Mouse (Mus musculus): ENCODE results near the gene Dctn1. TPM values are rescaled to one million over a fixed set of nuclear protein-coding genes. Genes with fewer than 3 reads are reported as not detected.

The Dctn1 gene
- polyA plus RNA-seq, 1 experiment from 2014 or later: 62.2 TPM

DNA sequence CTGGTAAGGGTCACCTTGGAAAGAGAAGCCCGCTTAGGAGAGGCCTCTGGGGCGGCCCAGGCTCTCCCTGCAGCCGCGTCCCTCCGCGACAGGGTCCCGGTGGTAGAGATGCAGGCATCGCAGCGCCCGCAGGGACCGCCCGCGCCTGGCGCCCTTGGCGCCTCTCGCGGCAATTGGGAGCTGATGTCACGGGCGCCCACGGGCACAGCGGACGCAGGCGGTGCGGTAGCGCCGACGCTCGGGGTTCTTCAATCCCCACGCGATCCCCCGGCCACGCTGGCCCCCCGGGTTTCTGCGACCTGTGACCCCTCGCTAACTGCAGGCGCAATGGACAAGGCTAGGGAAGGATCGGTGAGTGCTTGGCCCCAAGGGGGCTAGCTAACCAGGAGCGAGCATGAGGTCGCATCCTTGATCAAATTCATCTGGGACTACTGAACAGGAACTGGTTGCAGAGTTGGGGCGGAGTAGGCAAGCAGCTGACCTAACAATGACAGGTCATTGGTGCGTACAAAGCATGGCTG is 23.4 kb upstream of the Dctn1 start:
- TF ChIP-seq CTCF (IDR thresholded peaks at IDR 0.05; ENCODE audit: low read depth): no peak

DNA sequence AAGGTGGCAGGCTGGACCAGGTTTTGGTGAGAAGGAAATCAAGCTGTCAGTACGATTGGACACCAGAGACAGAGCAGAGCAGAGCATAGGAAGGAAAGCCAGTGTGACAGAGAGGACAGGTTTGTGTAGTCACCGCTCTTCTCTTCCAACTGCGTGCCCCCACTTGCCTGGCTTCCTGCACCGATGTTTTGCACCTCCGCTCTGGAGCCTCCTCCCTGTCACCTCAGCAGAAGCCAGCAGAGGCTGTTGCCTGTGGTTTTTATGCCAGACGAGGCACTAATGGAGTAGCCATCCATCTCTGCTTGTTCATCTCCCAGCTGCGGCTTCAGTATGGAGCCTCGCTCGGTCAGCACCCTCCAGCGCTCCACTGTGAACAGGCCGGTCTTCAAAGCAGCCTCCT is 22.8 kb upstream of the Dctn1 start:
- no peak for DNase-seq (ENCODE audit: low spot score)
- no peak for TF ChIP-seq CTCF (IDR thresholded peaks at IDR 0.05; ENCODE audit: low read depth)
- peaks cover 21% of the 10 kb centered on the region for H3K4me1 ChIP-seq (replicated peaks; ENCODE audit: insufficient read depth, low read length)
- H3K4me3 ChIP-seq (replicated peaks; ENCODE audit: low read depth, low read length): no peak overlapping the region
- WGBS: 60% methylated on average over 11 of the region's 11 CpGs
- no peak overlapping the region for H3K27ac ChIP-seq
- no peak for ATAC-seq (replicated peaks; ENCODE audit: low FRiP score, low read depth)
- no peaks in the 10 kb centered on the region for H3K9me3 ChIP-seq (replicated peaks; ENCODE audit: low read length)
- no peaks in the 10 kb centered on the region for H3K27me3 ChIP-seq (ENCODE audit: insufficient read depth, low read length)
- no peak overlapping the region for H3K4me2 ChIP-seq (ENCODE audit: low read length)
- no peak overlapping the region for H3K9ac ChIP-seq (ENCODE audit: low read depth, low read length)
- H3K36me3 ChIP-seq (ENCODE audit: insufficient read depth, low read length): 0 out of 2 replicates have a peak, but pooled peaks cover 4% of the 10 kb centered on the region

More for the DNA sequence above, 23.4 kb upstream of the Dctn1 start:
- Histone ChIP-seq H3K4me2 (ENCODE audit: low read length) (peak overlapping the region; percentile 63), H3K4me1 (replicated peaks; ENCODE audit: insufficient read depth, low read length) (peaks cover 23% of the 10 kb centered on the region), H3K4me3 (replicated peaks; ENCODE audit: low read depth, low read length) (peak overlapping the region; percentile 14; the same call in 1 of the 2 replicates), H3K9ac (ENCODE audit: low read depth, low read length) (peak overlapping the region; percentile 57), H3K36me3 (ENCODE audit: insufficient read depth, low read length) (0 out of 2 replicates have a peak, but pooled peaks cover 4% of the 10 kb centered on the region), H3K27ac (0 out of 2 replicates have a peak overlapping the region, but pooled peaks have one; percentile 36), H3K27me3 (ENCODE audit: insufficient read depth, low read length) (no peaks in the 10 kb centered on the region), H3K9me3 (replicated peaks; ENCODE audit: low read length) (no peaks in the 10 kb centered on the region)
- ATAC-seq (replicated peaks; ENCODE audit: low FRiP score, low read depth) (no peak), DNase-seq (ENCODE audit: low spot score) (no peak)
- WGBS: 6% methylated on average over 41 of the region's 41 CpGs

DNA sequence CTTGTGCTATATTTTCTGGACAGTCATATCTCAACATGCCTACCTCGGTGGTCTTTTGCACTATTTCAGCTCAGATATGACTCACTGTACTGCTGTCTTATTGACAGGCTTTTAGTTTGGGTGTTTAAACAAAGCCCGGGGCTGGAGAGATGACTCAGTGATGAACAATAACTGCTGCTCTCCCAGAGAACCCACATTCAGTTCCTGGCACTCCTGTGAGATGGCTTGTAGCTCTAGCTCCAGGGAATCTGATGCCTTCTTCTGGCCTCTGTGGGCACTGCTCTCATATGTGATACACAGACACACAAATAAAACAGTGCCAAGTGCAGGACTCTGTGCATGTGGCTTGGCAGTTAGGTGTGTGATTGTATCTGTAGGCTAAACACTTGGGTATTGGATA is 20.5 kb upstream of the Dctn1 start:
- no peak overlapping the region for H3K9ac ChIP-seq (ENCODE audit: low read depth, low read length)
- peaks cover 5% of the 10 kb centered on the region; the same call in 1 of the 2 replicates for H3K36me3 ChIP-seq (ENCODE audit: insufficient read depth, low read length)
- ATAC-seq (replicated peaks; ENCODE audit: low FRiP score, low read depth) (no peak), DNase-seq (ENCODE audit: low spot score) (no peak)
- H3K4me3 ChIP-seq (replicated peaks; ENCODE audit: low read depth, low read length): no peak overlapping the region
- H3K27me3 ChIP-seq (ENCODE audit: insufficient read depth, low read length): no peaks in the 10 kb centered on the region
- H3K9me3 ChIP-seq (replicated peaks; ENCODE audit: low read length): no peaks in the 10 kb centered on the region
- TF ChIP-seq CTCF (IDR thresholded peaks at IDR 0.05; ENCODE audit: low read depth): no peak
- no peak overlapping the region for H3K27ac ChIP-seq
- no peak overlapping the region for H3K4me2 ChIP-seq (ENCODE audit: low read length)
- 67% methylated on average over 2 of the region's 2 CpGs for WGBS
- H3K4me1 ChIP-seq (replicated peaks; ENCODE audit: insufficient read depth, low read length): peaks cover 13% of the 10 kb centered on the region; the same call in 1 of the 2 replicates

DNA sequence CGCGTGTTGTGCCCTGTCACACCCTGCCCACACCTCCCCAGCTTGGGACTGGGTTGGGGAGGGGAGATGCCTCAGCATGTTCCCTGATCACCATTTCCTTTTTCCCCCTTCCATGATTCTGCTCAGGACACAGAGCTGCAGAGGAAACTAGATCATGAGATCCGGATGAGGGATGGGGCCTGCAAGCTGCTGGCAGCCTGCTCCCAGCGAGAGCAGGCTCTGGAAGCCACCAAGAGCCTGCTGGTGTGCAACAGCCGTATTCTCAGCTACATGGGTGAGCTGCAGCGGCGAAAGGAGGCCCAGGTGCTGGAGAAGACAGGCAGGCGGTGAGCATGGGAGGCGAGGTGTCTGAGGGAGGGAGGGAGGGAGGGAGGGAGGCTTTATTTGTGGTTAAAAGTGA is 19.9 kb upstream of the Dctn1 start:
- ATAC-seq (replicated peaks; ENCODE audit: low FRiP score, low read depth) (no peak), DNase-seq (ENCODE audit: low spot score) (no peak)
- WGBS: 69% methylated on average over 9 of the region's 9 CpGs
- peaks cover 10% of the 10 kb centered on the region; the same call in 1 of the 2 replicates for H3K36me3 ChIP-seq (ENCODE audit: insufficient read depth, low read length)
- no peak overlapping the region for H3K27ac ChIP-seq
- H3K27me3 ChIP-seq (ENCODE audit: insufficient read depth, low read length): no peaks in the 10 kb centered on the region
- peaks cover 13% of the 10 kb centered on the region; the same call in 1 of the 2 replicates for H3K4me1 ChIP-seq (replicated peaks; ENCODE audit: insufficient read depth, low read length)
- no peaks in the 10 kb centered on the region for H3K9me3 ChIP-seq (replicated peaks; ENCODE audit: low read length)
- no peak overlapping the region for H3K9ac ChIP-seq (ENCODE audit: low read depth, low read length)
- H3K4me2 ChIP-seq (ENCODE audit: low read length): no peak overlapping the region
- no peak overlapping the region for H3K4me3 ChIP-seq (replicated peaks; ENCODE audit: low read depth, low read length)
- TF ChIP-seq CTCF (IDR thresholded peaks at IDR 0.05; ENCODE audit: low read depth): no peak

DNA sequence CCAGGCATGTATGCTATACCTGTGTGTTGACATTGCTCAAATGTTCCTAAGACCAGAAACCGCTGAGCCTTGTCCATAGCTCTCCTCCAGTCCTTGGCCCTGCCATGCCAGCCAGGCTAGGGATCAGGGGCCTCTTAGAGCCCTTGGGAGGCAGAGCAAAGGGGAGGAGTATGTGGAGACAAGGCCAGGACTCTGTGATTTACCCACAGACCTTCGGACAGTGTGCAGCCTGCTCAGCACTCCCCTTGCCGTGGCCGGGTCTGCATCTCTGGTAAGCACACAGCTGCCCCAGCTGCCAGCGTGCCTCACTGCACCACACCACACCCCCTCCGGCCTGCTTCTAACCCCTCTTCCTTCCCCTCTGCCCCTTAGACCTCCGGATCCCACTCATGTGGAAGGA is 18.4 kb upstream of the Dctn1 start:
- Histone ChIP-seq H3K4me3 (replicated peaks; ENCODE audit: low read depth, low read length) (no peak overlapping the region), H3K4me1 (replicated peaks; ENCODE audit: insufficient read depth, low read length) (peaks cover 3% of the 10 kb centered on the region; the same call in 1 of the 2 replicates), H3K4me2 (ENCODE audit: low read length) (no peak overlapping the region), H3K9me3 (replicated peaks; ENCODE audit: low read length) (no peaks in the 10 kb centered on the region), H3K9ac (ENCODE audit: low read depth, low read length) (no peak overlapping the region), H3K36me3 (ENCODE audit: insufficient read depth, low read length) (peaks cover 13% of the 10 kb centered on the region; the same call in 1 of the 2 replicates), H3K27ac (no peak overlapping the region), H3K27me3 (ENCODE audit: insufficient read depth, low read length) (no peaks in the 10 kb centered on the region)
- TF ChIP-seq CTCF (IDR thresholded peaks at IDR 0.05; ENCODE audit: low read depth): no peak
- DNase-seq (ENCODE audit: low spot score) (no peak), ATAC-seq (replicated peaks; ENCODE audit: low FRiP score, low read depth) (peak; percentile 33)
- 40% methylated on average over 7 of the region's 7 CpGs for WGBS

GRCm38 (mm10) chr6:83151721-83152120 is 14.0 kb upstream of the Dctn1 start:
- Histone ChIP-seq H3K4me2 (ENCODE audit: low read length) (no peak overlapping the region), H3K27me3 (ENCODE audit: insufficient read depth, low read length) (no peaks in the 10 kb centered on the region), H3K4me3 (replicated peaks; ENCODE audit: low read depth, low read length) (no peak overlapping the region), H3K4me1 (replicated peaks; ENCODE audit: insufficient read depth, low read length) (peaks cover 7% of the 10 kb centered on the region; the same call in 1 of the 2 replicates), H3K27ac (no peak overlapping the region), H3K9me3 (replicated peaks; ENCODE audit: low read length) (no peaks in the 10 kb centered on the region), H3K36me3 (ENCODE audit: insufficient read depth, low read length) (peaks cover 15% of the 10 kb centered on the region; the same call in 1 of the 2 replicates), H3K9ac (ENCODE audit: low read depth, low read length) (no peak overlapping the region)
- WGBS: 48% methylated on average over 8 of the region's 8 CpGs
- ATAC-seq (replicated peaks; ENCODE audit: low FRiP score, low read depth) (no peak), DNase-seq (ENCODE audit: low spot score) (no peak)
- no peak for TF ChIP-seq CTCF (IDR thresholded peaks at IDR 0.05; ENCODE audit: low read depth)
